Mouse (Mus musculus): ENCODE results near the gene Lsamp. TPM values are rescaled to one million over a fixed set of nuclear protein-coding genes. Genes with fewer than 3 reads are reported as not detected.

Gene Lsamp
- total RNA-seq, 2 experiments from 2014 or later, result 526 to 567 TPM

DNA sequence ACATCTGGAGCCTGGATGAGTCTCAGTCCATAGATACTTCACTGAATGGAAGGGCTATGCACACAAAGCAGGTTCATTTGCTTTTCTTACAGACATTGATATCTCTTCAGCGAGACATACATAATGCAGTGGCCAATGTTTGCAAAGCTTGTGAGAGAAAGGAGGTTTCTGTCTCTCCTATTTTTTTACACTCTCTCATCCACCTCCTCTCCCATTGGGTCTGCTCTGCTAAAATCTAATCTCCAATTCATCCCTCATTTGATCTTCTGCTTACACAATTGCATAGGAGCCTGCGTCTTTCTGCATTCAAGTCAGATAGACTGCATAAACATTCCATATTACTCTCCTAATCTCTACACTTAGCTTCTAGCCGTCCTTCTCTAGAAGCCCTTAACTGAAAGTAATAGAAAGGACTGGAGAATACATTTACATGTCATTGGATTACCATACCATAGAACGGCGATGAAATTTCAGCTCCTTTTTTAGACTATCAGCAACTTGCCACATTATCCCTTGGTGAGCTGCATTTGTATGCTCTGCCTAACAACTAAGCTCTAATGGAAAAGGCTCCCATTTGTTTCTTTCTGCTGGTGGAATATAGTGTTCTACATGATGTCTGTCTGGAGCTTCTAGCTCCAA lies 1717.7 kb downstream of the Lsamp start:
- no peak for DNase-seq (ENCODE audit: low spot score in 2 of 2)

DNA sequence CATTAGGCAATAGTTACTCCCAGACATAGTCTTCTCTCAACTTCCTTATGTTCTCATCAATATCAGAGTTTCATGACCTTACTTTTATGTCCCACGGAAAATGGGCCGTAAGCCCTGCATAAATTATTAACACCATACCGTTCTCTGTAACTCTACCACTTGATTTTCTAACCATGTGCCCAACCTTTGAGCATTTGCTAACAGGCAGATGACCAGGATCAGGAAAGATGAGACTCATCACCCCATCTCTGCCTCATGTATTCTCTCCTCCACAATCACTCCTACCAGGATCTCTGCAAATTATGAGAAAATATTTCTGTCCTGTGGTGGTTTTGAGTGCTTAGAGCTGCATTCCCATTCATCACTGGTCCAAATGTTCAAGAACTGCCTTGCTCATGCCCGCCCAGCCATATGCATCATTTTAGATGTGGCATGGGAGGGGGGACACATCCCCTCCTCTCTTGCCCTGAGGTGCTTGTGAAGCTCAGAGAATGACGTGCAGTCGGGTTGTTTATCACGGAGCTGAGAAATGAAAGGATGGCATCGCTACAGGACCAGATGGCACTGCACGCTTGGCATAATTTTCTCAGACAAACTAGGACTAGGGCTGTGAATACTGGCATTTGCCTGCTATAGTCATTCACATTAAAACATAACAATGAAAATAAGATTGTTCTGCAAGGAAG lies 1744.9 kb downstream of the Lsamp start:
- peak; percentile 80 to 93 for DNase-seq (ENCODE audit: low spot score in 2 of 2)

DNA sequence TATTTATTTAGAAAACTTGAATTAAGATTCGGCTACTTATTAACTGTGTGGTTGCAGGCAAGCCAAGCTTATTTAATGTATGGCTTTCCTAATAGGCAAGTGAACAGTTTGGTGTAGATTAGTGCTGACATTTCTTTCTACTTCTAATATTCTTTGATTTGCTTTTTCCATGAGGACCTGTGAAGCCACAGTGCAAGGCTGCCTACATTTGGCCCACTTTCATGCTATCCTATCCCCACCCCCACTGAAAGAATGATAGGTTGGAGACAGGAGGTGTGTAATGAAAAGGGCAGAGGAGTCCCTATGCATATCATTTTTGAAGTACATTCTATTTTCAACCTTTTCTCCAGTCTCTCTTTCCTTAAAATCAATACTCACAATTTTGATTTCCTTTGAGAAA lies 1745.8 kb downstream of the Lsamp start:
- DNase-seq (ENCODE audit: low spot score in 2 of 2), result no peak

DNA sequence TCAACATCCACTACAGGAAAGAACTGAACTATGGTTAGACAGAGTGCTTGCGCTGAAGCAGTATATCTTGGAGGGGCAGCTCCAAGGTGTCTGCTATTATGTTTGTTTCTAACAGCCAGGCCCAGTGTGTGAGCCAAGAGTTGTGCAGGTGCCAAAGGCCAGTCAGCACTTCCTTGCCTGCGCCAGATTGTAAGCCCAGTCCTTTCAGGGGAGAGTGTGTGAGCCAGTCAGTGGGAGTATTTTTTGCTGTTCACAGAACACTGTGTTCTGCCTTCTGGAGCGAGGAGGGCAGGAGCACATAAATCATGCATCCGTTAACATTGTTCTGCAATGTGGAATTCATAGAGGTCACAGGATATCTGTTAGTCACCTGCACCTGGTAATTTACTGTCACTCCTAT lies 1760.9 kb downstream of the Lsamp start:
- peak; percentile 41 to 79 for DNase-seq (ENCODE audit: low spot score in 2 of 2)

DNA sequence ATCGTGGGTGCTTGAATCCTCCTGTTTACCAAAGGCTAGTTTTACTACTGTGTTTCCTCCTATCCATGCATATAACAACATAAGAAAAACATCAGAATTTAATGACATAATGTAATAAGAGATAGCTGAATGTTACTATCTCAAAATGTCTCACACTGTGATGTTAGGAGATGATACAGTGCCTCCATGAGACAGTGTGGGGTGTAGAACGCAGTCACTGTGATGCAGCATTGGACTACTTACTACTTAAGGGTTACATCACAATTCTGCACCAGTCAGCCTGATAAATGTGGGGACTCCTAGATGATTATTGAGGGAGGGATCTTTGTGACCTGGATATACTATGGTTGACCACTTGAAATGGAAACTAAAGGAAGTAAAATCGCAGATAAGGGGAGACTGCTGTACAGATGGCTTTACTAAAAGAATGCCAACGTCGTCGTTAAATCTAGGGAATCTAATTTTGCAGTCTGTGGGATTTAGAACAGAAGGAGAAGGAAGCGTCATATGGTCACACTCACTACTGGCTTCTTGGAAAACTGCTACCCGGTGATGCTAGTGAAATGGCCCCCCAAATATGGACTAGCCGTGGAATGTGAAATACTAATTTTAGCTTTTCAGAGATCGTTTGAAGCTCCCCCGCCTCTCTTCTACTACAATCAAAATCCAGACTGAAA lies 1762.2 kb downstream of the Lsamp start:
- DNase-seq (ENCODE audit: low spot score in 2 of 2), result peak in 1 of 2 experiments; percentile 47

DNA sequence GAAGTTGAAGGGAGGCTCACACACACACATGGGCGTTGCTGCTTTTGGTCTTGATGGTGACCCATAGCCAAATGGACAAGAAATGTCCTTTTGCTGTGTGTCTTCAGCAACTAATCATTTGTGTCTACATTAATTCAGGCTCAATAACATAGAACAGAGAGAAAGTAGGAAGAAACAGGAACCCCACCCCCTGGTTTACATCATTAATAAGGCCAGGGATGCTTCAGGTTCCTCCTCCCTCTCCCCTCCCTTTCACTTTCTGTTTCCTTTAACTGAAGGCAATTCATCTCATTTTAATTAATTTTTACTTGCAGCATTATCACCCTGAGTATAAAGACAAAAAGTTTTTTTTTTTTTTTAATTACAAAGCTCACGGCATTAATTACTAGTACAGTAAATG lies 1763.7 kb downstream of the Lsamp start:
- no peak for DNase-seq (ENCODE audit: low spot score in 2 of 2)

DNA sequence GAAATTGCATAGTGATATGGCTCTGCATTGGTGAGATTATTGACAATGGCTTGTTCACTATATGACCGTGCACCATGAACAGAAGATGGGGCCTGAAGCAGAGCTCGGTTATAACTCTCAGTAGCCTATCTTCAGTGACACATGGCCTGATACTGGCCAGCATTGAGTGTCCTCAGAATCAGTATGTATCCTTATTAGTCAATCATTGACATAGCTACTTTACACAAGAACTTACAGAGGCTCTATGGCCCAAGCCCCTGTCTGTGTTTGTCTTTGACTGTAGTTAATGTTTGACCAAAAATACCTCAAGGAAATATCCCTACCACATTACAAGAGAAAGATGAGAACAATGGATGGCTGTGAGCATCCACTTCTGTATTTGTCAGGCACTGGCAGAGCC lies 1764.6 kb downstream of the Lsamp start:
- no peak for DNase-seq (ENCODE audit: low spot score in 2 of 2)

DNA sequence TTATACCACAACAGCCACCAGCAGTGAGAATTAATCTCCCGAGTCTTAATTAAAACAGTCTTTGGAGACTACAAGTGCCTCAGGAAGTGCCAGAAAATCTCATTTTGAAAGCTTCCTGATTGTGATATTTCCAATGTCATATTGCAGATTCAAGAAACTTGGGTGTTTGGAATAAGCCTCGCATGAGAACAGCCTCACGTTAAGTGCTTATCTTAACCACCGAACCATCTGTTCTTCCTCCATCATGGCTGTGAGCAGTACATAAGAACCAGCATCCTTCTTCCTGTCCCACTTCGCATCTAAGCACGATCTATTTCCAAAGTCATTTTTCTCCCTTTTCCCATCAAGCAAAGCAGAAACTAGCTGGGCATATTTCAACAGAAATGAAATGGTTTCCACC lies 1780.1 kb downstream of the Lsamp start:
- no peak for DNase-seq (ENCODE audit: low spot score in 2 of 2)

DNA sequence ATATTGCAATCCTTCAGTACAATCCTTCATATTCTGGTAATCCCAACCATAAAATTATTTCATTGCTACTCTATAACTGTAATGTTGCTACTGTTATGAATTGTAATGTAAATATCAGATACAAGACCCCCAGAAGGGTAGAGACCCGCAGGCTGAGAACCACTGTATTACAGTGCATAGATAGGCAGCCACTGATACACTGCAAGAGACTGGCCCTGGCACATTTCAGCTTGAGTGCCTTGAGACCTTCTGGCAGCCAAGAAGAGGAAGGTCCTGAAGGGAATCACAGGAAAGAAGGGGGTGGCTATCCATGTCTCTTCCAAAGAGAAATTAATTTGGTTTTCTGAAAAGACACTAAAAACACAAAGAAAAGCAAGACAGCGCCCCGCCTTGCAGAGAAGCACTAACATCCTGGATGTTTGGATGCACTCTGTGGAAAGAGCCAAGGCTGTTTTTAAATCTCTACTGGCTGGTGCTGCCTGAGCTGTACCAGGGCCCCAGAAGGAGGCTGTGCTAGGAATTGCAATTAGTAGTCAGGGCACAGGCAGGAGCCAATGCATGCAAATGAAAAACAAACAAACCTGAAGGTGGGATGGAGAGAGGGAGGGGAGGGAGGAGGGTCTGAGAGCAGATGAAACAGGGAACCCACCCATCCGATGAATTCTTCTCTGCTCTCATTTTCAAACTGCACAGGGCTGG lies 1787.4 kb downstream of the Lsamp start:
- peak in 1 of 2 experiments; percentile 57 for DNase-seq (ENCODE audit: low spot score in 2 of 2)

DNA sequence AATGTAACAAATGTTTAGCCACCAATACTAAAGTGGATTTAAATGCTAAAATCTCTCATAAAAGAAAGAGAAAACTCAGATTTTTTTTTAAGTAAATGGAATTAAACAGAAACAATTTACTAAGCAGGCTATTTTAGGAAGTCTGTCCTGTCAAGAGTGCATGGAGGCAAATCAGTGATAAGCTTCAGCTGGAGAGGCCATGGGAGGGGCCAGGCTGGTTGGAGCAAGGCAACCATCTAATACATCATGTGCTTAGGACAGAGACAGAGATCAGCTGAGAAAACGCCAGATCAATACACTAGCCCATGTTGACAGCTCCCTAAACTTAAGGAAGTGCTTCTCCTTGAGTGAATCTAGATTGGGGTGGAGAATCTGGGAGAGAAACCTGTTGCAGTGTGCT lies 1793.4 kb downstream of the Lsamp start:
- no peak for DNase-seq (ENCODE audit: low spot score in 2 of 2)

DNA sequence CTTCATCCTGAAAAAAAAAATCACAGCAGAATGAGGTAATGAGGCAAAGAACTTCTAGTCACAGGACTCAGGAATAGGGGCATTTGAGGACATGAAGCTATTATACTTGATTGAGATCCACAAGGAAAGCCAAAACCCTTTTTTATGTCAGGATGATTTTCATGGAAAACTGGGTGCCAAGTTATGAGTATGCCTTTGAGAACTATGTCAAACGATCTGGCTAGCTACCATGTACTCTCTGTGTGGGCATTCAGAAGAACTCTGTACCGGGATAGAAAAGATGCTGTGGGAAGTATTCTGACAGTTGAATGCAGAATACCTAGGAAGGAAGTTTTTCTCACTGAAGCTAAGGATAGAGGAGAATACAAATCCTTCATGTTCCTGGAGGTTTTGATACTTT lies 1801.4 kb downstream of the Lsamp start:
- DNase-seq (ENCODE audit: low spot score in 2 of 2), result peak in 1 of 2 experiments; percentile 32

DNA sequence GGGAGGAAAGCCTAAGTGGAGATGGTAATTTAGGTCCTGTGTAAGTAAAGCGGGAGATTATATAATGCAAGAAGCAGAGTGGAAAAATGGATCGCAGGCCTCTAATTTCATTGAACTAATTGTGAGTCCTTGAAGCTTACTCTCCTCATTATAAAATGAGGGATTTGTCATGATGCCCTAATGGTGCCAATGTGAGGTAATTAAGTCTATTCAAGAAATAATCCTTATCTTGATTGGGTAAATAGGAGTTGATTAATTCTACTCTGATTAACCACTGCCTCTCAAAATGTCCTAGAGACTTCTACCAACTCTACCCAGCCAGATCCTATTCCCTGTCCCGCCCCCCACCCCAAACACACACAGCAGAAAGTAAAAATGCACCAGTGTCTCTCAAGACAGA lies 1802.5 kb downstream of the Lsamp start:
- DNase-seq (ENCODE audit: low spot score in 2 of 2), result no peak

DNA sequence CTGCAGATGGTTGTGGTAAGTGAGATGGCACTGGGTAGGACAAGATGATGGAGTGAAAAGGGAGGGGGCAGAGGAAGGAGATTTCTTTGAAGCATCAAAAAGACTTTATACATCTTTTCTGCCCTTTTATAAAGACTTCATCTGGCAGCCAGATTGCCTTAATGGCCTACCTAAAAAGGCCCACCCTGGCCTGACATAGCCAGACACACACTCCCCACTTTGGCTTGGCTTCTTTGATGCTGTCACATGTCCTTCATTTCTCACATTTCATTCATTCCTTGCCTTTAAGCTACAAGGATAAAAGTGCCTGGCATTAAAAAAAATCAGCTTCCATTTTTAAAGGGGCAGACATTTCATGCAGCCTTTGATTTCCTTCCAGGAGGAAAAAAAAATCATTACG lies 1803.0 kb downstream of the Lsamp start:
- no peak for DNase-seq (ENCODE audit: low spot score in 2 of 2)

DNA sequence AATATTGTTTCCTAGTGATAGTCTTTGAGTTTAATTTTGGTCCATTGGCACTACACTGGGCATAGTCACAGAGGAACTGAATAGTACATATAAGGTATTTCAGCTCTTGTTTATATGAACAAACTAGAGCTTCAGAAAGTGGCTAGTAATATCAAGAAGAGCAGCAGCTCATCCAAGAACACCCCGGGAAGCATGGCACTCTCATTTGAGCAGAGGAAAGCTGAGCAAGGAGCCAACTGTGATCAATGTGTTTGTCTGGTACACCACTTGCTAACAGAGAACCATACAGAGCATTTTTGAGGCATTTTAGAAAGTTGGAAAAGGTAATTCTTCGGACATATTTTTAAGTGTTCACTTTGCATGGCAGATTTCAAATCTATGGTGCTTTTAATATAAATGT lies 1805.9 kb downstream of the Lsamp start:
- no peak for DNase-seq (ENCODE audit: low spot score in 2 of 2)

DNA sequence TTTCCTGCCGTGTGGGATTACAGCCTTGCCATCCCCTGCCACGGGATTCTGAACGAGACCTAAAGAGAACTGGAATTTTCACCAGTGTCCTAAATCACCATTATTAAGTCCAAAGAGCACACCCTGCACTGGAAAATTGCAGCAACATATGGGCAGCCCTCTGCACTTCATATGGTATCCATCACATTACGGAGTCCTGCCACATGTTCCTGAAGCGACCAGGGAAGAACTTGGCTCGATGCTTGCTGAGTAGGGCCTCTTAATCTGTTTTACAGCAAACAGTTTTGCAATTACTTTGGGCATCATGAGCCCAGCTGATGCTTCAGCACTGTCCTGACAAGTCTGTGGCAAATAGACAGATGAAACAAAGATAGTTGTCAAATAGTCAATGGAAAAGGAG lies 1836.2 kb downstream of the Lsamp start:
- DNase-seq (ENCODE audit: low spot score in 2 of 2), result peak in 1 of 2 experiments; percentile 9

DNA sequence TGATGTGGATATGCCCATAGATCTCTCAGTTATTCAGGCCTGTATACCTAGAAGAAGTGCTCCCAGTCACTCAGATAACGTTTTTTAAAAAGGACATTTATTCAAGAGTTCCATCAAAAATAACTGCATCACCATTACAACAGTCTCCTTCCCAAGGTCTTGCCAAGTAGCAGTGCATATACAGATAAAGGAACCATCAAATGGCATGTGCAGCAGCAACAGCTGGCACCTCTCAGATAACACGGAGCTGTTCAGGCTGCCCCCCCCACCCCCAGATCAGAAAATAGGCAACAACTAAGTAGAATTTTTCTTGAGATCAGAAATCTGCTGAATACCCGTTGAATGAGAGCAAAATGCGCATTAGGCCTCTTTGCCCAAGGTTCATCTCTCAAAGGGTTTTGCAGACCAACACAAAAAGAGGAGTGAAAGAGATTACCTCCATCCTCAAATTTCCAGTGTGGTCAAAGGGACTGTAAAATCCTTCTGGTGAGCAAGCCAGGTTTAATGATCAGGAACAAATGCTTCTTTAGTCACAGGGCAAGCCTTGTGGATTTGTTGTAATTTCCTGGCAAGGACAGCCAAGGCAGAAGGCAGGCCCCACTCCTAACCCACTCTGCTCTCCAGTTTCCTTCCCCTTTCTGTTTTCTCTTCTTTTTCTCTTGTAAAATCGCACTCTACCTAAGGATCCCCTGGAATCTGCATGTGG lies 1842.9 kb downstream of the Lsamp start:
- DNase-seq (ENCODE audit: low spot score in 2 of 2), result no peak

DNA sequence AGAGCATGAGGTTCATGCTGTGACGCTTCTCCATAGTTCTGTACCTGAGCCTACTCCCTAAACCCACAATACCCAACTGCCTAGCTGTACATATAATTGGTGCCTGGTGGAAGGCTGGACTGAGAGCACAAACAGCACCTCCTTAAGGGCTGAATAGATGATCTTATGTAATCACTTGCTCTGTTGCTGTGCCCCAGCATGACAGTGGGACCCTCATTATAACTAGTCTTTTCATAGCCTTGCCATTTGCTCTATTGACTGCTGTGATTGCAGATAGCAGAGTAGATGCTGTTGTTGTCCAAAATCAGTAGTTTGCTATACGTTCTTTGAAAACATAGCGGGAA lies 1843.4 kb downstream of the Lsamp start:
- DNase-seq (ENCODE audit: low spot score in 2 of 2), result no peak

DNA sequence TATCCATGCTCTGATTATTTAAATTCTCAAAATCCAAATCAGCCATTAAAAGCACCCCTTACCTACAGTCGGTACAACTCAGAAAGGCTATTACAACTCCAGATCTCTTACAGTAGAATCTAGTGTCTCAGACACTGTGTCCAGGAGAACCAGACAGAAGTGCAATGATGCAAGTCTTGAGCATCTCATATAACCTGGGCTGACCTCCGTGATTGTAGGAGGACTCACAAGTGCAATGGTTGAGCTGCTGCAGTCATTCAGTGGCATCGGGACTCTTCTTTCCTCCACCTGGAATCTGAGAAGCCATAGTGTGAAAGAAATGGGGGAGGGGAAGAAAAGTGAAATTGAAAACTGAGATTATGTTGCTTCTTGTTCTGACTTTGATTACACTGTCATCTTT lies 1850.5 kb downstream of the Lsamp start:
- no peak for DNase-seq (ENCODE audit: low spot score in 2 of 2)

DNA sequence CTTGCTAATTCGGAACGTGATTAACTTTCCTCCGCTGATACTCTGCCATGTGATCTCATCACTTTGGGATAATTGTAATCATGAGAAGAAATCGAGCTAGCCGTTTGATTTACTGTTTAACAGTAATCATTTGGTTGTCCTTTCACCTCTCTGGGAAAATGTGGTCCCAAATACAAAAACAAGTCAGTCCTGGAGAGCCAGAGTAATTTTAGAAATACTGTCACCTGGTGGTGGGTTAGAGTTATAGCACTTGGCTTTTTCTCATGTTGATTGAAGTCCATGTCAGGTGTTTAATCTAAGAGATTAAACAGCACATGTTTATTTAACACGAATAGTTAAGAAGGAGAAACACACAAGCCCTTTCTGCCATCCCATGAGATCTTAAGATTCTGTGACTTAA lies 1851.6 kb downstream of the Lsamp start:
- DNase-seq (ENCODE audit: low spot score in 2 of 2), result no peak

DNA sequence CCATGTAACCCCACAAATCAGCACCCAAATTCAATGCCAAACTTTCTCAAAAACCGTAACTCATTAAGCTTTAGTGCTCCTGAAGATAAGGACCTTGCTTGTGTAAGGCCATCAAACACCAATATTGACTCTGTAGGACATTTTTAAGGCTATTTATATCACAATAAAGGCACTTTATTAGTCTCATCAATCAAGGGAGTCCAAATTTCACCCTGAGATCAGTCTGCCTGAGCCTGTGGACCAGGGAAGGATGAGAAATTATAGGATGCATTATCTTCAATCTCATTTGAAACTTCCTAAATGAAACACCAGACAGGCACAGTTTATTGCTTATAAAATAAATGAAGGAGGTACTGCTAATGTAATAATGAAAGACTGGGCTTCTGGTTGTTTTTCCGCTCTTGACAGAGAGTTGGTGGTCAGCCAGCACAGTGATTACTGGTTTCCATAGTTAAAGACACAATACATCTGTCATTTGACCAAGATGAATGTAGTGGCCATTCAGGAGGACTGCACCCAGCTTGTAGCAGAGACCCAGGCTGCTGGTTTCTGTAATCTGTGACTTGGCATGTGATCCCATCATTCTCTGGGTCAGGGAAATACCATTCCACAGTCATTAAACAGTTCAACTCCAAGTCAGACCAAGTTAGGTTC lies 1855.7 kb downstream of the Lsamp start:
- DNase-seq (ENCODE audit: low spot score in 2 of 2), result no peak

DNA sequence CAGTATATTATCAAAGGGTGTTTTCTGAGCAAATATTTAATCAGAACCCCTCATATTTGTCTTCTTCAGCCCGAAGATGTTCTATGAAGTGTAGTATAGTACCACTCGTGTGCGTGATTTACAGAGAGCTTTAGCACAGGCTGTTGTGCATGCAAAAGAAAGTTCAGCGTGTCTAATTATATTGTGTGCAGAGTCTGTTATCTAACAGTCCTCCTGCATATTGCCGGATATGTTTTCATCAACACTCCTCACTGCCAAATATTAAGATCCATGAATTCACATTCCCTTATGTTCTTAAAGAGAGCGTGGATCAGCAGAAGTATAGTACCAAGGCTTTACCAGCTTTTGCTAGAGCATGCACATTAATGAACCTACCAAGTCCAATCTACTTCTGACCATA lies 1862.7 kb downstream of the Lsamp start:
- peak in 1 of 2 experiments; percentile 43 for DNase-seq (ENCODE audit: low spot score in 2 of 2)
